Mouse (Mus musculus) liver, embryonic 14.5 days (tissue): ENCODE results near the gene Popdc2. TPM values are rescaled to one million over a fixed set of nuclear protein-coding genes. Genes with fewer than 3 reads are reported as not detected.

Experiments
- ATAC-seq: fragments of 200-750 bp; cut with Nextera tagmentation; 2 replicates; pipeline ENCODE4 v1.8.0; 2017; ENCODE audit warnings: moderate number of reproducible peaks, mild to moderate bottlenecking, moderate library complexity; ENCODE audit not compliant: insufficient read depth
- DNase-seq, 3 experiments: peaks; one replicate each; pipeline ENCODE4 v3.0.0-alpha.2; 2012 to 2013; ENCODE audit warnings: low read depth in 3 of 3, low spot score in 3 of 3
- H3K27ac ChIP-seq: fragments of 300-500 bp; sonication (generic); 2 replicates; pipeline ENCODE4 v1.5.1; 2014; ENCODE audit warnings: moderate library complexity, mild to moderate bottlenecking, control low read depth, inconsistent platforms
- H3K27me3 ChIP-seq: fragments of 300-500 bp; sonication (generic); 2 replicates; pipeline ENCODE4 v1.6.1; 2014; ENCODE audit warnings: mild to moderate bottlenecking, low read length, moderate library complexity; ENCODE audit not compliant: control insufficient read depth, insufficient read depth
- H3K36me3 ChIP-seq: fragments of 300-500 bp; sonication (generic); replicated peaks from 2 replicates; pipeline ENCODE4 v1.6.1; 2014; ENCODE audit warnings: low read depth; ENCODE audit not compliant: control insufficient read depth, insufficient read depth
- H3K4me1 ChIP-seq, 2 experiments: fragments of 200-500 bp in 1 of 2; fragments of 300-500 bp in 1 of 2; sonication (generic) in 1 of 2; replicated peaks; 2 replicates each; pipeline ENCODE4 v1.6.1; 2012 to 2014; ENCODE audit warnings: antibody characterized with exemption in 1 of 2, inconsistent platforms in 1 of 2, low read length in 1 of 2; ENCODE audit not compliant: control insufficient read depth in 2 of 2, insufficient read depth in 2 of 2
- H3K4me2 ChIP-seq: fragments of 300-500 bp; sonication (generic); 2 replicates; pipeline ENCODE4 v1.6.1; 2014; ENCODE audit warnings: low read depth, mild to moderate bottlenecking, control low read depth, moderate library complexity
- H3K4me3 ChIP-seq, 2 experiments: fragments of 200-500 bp in 1 of 2; fragments of 300-500 bp in 1 of 2; sonication (generic) in 1 of 2; 2 replicates each; pipeline ENCODE4 v1.5.1; 2012 to 2014; ENCODE audit warnings: low read depth in 2 of 2, low read length in 2 of 2, mild to moderate bottlenecking in 2 of 2, control low read depth in 1 of 2, inconsistent platforms in 1 of 2, moderate library complexity in 1 of 2; ENCODE audit not compliant: insufficient read depth in 1 of 2
- H3K9ac ChIP-seq: fragments of 300-500 bp; sonication (generic); replicated peaks from 2 replicates; pipeline ENCODE4 v1.6.1; 2014; ENCODE audit warnings: mild to moderate bottlenecking, control low read depth, moderate library complexity
- H3K9me3 ChIP-seq: fragments of 300-500 bp; sonication (generic); 2 replicates; pipeline ENCODE4 v1.6.1; 2016; ENCODE audit warnings: low read length, mixed read lengths; ENCODE audit not compliant: control insufficient read depth
- CTCF ChIP-seq: IDR thresholded peaks from 2 replicates; pipeline ENCODE4 v1.5.1; 2016; ENCODE audit warnings: antibody characterized with exemption, low read depth, control low read depth
- EP300 ChIP-seq: IDR thresholded peaks from 2 replicates; pipeline ENCODE4 v1.6.1; 2016; ENCODE audit warnings: antibody characterized with exemption, low read depth
- WGBS: fragments of 180-500 bp; shearing (Covaris S2); extraction: QIAGEN DNeasy Blood & Tissue Kit; methylation state at CpG from one replicate; pipeline ENCODE4 v1.1.7; 2014; ENCODE audit not compliant: insufficient replicate concordance; 5-methylcytosine and 5-hydroxymethylcytosine counted together
- polyA plus RNA-seq, 2 experiments: library from polyadenylated mRNA; depleted of rRNA in 1 of 2; stranded (reverse) in 1 of 2; unstranded in 1 of 2; fragments of >200 nt; fragmentation: Nextera tagmentation in 1 of 2; extraction: Ambion mirVana in 1 of 2; gene quantifications; 2 replicates each; pipeline versions ENCODE4 v1.2.1 to v1.2.3; 2012 to 2014

The Popdc2 gene
- polyA plus RNA-seq, 2 experiments = 23.2 to 24.5 TPM

DNA sequence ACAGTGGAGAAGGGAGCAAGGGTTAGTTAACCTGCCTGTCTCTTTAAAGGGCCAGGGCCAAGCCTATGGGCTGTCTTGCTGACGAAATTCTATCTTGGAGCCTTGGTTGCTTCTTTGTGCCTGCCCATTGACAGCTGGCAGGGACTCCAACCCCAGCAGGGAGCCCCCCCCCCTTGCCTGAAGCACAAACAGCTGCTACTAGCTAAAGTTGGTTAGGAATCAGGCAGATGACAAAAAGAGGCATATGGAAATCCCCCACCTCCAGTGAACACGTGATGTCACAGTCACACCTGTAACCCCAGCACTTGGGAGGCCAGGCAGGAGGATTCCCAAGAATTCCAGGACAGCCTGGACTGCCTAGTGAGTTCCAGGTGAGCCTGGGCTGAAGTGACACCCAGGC lies 1.7 kb upstream of the Popdc2 start:
- TF ChIP-seq EP300 (no peak), CTCF (no peak)
- H3K27me3 ChIP-seq = no peaks in the 10 kb centered on the region
- no peaks in the 10 kb centered on the region; the same call in 1 of the 2 replicates for H3K36me3 ChIP-seq
- no peak overlapping the region for H3K9ac ChIP-seq
- no peak overlapping the region for H3K4me2 ChIP-seq
- ATAC-seq (no peak), DNase-seq (no peak)
- H3K9me3 ChIP-seq = no peaks in the 10 kb centered on the region
- peaks cover 6 to 29% of the 10 kb centered on the region in 2 experiments; a peak in 3 of 4 replicates for H3K4me1 ChIP-seq
- H3K4me3 ChIP-seq = no peak overlapping the region
- 46% methylated on average over 2 of the region's 2 CpGs for WGBS
- H3K27ac ChIP-seq = no peak overlapping the region

DNA sequence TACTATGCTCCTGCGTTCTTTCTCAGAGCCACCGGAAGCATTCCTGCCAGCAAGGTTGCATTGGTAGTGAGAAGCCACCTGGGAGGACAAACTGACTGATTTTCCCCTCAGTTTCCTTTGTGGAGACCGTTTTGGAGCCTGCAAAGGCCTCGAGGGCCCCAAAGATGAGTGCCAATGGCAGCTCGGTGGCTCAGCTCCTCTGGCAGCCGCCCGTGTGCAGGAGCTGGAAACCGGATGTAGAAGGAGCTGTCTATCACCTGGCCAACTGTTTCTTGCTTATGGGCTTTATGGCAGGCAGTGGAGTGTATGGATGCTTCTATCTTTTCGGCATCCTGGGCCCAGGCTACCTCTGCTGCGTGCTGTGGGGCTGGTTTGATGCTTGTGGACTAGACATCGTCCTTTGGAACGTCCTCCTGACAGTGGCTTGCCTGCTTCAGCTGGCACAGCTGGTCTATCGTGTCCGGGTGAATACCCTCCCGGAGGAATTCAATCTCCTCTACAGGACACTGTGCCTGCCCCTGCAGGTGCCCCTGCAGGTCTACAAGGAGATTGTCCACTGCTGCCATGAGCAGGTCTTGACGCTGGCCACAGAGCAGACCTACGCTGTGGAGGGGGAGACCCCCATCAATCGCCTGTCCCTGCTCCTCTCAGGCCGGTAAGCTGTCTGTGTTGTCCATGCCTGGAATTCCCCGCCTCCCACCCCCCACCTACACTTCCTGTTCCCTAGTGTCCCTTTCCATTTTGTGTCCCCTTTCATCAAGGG lies 665 bp downstream of the Popdc2 start:
- peaks cover 6 to 37% of the 10 kb centered on the region in 2 experiments; a peak in 3 of 4 replicates for H3K4me1 ChIP-seq
- no peaks in the 10 kb centered on the region for H3K9me3 ChIP-seq
- no peak overlapping the region for H3K27ac ChIP-seq
- no peak overlapping the region for H3K4me3 ChIP-seq
- ATAC-seq (no peak), DNase-seq (no peak)
- no peak overlapping the region; the same call in 1 of the 2 replicates for H3K4me2 ChIP-seq
- H3K9ac ChIP-seq = no peak overlapping the region
- no peak for TF ChIP-seq CTCF
- TF ChIP-seq EP300 = no peak
- WGBS = 65% methylated on average over 20 of the region's 20 CpGs
- H3K36me3 ChIP-seq = no peaks in the 10 kb centered on the region
- no peaks in the 10 kb centered on the region for H3K27me3 ChIP-seq

DNA sequence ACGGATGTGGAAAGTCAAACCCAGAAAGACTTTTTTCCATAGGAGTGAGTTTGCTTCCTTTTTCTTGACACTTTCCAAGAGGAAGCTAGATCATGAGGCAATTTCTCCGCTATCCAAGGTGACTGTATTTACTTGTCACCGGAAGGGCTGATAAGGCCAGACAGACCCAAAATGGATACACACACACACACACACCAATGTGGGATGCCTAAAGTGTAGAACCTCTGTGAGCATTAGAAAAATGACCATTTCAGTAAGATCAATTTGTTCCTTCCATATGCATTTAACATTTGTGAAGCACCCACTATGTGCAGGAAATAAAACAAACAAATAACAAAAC lies 1.2 kb downstream of the Popdc2 start:
- TF ChIP-seq EP300 (no peak), CTCF (no peak)
- Histone ChIP-seq H3K27me3 (no peaks in the 10 kb centered on the region), H3K27ac (no peak overlapping the region), H3K9me3 (no peaks in the 10 kb centered on the region), H3K4me2 (no peak overlapping the region), H3K36me3 (no peaks in the 10 kb centered on the region), H3K4me3 (no peak overlapping the region), H3K9ac (no peak overlapping the region), H3K4me1 (peaks cover 6 to 36% of the 10 kb centered on the region in 2 experiments)
- ATAC-seq (no peak), DNase-seq (no peak)
- 43% methylated on average over 3 of the region's 3 CpGs for WGBS

DNA sequence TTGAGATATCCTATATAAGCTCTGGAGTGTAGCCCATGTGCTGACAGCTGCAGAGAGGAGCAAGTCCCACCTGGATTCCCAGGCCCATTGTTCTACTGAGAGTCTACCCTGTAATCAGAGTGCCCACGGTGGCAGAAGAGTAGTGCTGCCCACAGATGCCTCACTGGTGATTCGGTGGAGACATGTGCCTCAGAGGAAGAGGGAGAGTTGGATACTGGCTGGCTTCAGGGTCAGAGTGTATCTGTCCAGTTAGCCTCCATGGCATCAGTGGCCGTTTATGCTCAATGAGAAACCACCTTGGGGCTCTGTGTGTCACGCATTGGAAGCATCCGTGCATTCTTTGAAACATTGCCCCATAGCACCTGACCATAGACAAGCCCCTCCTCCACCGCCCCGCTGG lies 1.6 kb downstream of the Popdc2 start:
- no peak overlapping the region for H3K9ac ChIP-seq
- no peak for DNase-seq
- H3K4me3 ChIP-seq = no peak overlapping the region
- TF ChIP-seq CTCF (no peak), EP300 (no peak)
- WGBS = 51% methylated on average over 7 of the region's 7 CpGs
- no peaks in the 10 kb centered on the region for H3K36me3 ChIP-seq
- H3K9me3 ChIP-seq = no peaks in the 10 kb centered on the region
- no peak for ATAC-seq
- H3K4me1 ChIP-seq = peaks cover 11 to 40% of the 10 kb centered on the region in 2 experiments
- H3K4me2 ChIP-seq = no peak overlapping the region
- no peak overlapping the region for H3K27ac ChIP-seq
- H3K27me3 ChIP-seq = no peaks in the 10 kb centered on the region

DNA sequence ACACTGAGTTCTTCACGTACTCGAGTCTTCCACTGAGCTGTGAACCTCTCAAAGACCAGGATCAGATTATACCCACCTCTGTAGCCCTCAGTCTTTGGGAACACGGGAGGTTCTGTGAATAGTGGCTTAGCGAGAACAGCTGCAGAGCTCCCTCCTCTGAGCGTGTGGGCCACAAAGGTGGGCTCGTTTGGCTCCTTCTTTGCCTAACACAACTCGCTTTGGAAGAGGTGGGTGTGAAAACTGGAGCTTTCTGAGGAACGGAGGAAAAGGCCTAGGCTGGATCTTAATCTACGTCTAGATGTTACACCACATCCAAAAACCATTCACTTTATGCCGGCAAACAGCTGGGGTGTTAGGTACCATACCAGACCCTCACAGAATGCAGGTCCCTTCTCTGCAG lies 3.4 kb downstream of the Popdc2 start:
- no peak overlapping the region for H3K27ac ChIP-seq
- no peak for TF ChIP-seq EP300
- TF ChIP-seq CTCF = no peak
- ATAC-seq (no peak), DNase-seq (no peak)
- 81% methylated on average over 10 of the region's 10 CpGs for WGBS
- no peak overlapping the region for H3K9ac ChIP-seq
- H3K4me2 ChIP-seq = no peak overlapping the region
- H3K9me3 ChIP-seq = no peaks in the 10 kb centered on the region
- H3K36me3 ChIP-seq = no peaks in the 10 kb centered on the region
- H3K4me1 ChIP-seq = peaks cover 20 to 51% of the 10 kb centered on the region in 2 experiments
- no peak overlapping the region for H3K4me3 ChIP-seq
- H3K27me3 ChIP-seq = no peaks in the 10 kb centered on the region
